Mouse (Mus musculus): Measurements from ENCODE around the gene Dab2ip.

Dab2ip gene

DNA sequence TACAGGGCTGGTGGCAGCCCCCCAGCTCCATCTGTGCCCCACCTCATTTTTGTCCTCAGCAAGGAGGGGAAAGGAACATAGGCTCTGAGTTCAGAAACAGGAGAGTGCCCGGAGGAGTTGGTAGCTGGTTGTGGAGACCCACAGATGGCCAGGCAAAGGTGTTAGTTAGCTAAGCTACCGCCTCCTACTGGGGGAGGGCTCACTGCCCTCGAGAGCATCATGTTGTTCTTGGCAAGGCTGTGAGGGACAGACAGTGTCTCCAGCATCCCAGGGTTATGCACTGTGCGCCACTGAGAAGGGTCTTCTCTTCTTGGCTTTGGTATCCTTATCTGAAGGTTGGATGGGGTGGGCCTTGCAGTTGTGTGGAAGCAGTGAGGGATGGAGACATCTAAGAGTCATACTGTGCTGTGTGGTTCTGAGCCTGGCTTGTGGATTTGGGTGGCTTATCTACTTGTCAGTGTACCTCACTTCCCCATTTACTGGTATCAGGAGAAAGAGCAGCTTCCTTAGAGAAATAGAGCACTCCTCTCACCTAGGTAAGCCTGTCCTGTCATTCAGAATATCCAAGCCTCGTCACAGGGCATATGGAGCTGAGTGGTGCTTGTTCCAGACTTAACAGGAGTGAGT lies 66.4 kb downstream of the Dab2ip start:
- DNase-seq: peak; percentile 89 to 91

GRCm38 (mm10) chr2:35625007-35625380 lies 66.9 kb downstream of the Dab2ip start:
- DNase-seq: no peak

- DNase-seq: peak; percentile 54 to 64
These were observed 67.5 kb downstream of the Dab2ip start for GRCm38 (mm10) chr2:35625526-35625925.

DNA sequence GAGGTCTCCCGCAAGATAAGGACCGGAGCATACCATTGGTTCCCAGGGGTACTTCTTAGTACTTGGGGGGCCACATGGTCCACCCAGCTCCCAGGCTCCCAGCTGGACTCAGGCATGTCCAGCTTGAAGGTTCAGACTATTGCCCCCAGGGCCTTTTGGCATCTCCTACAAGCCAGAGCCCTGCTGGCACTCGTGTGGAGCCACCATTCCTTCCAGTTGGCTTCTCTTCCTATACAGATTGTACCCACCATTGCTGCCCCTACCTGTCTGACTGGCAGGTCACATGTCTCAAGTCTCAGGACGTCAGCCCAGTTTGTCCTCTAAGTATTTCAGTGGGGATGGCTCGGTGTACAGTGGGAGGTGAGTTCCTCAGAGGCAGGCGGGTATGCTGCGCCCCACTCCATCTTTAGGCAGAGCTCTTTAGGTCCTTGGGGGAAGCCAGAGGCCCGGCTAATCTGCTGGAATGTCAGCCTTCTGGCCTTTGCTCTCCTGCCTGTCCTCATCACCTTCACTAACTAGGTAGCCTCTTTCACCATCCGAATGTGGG lies 68.2 kb downstream of the Dab2ip start:
- peak; percentile 81 to 83 for DNase-seq

- DNase-seq: peak; percentile 49 to 57
These were observed 69.3 kb downstream of the Dab2ip start for GRCm38 (mm10) chr2:35627298-35627898.

DNA sequence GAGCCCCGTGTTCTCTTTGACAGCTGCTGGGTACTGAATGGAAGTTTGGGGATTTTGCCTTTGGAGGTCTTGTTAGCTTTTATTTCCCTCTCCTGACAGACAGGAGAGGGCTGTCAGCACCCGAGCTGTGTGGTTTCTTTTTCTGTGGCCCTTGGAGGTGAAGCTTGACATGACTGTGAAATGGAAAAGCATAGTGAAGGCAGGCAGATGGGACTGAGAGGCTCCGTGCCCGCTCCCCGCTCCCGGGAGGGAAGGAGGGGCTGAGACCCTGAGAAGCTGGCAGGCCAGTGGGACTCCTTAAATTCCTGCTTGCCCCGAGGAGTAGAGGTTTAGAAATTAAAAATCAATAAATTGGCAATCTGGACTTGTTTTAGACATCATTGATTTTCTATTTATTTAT lies 70.0 kb downstream of the Dab2ip start:
- peak; percentile 69 to 70 for DNase-seq

DNA sequence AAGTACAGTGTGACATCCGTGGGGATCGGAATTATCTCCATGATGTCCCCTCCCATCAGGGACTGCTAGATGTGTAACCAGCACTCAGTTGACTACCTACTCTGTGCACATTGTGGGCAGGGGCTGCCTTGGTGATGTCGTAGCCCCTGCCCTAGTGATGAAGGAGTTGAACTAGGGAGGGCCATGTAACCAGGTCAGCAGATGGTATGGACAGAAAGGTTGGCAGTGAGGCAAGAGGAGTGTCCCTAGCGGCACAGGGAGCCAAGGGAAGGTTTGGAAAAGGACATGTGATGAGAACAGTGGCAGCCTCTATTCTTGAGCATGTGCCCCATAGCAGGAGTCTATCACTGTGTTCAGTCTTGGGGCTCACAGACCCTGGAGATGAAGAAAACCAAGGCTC lies 70.6 kb downstream of the Dab2ip start:
- peak; percentile 87 for DNase-seq

DNA sequence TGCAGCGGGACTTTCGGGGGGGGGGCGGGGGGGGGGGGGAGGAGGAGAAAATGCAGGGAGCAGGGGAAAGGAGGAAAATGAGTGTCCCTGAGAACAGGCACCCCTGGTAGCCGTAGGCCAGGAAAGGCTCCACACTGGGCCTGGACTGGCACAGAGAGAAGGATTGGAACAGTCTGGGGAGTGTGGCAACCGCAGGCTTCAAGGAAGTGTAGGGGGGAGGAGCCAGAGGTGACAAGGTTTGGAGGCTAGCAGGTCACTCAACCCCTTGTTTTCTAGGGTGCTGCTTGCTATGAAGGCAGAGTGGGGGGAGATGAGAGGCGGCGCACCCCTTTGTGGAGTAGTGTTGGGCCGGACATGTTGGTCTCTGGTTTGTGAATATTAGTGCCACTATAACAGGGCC lies 71.1 kb downstream of the Dab2ip start:
- DNase-seq: peak in 1 of 2 experiments; percentile 44

GRCm38 (mm10) chr2:35633392-35633791 lies 75.3 kb downstream of the Dab2ip start:
- DNase-seq: no peak

GRCm38 (mm10) chr2:35634963-35635362 lies 76.9 kb downstream of the Dab2ip start:
- no peak for DNase-seq

DNA sequence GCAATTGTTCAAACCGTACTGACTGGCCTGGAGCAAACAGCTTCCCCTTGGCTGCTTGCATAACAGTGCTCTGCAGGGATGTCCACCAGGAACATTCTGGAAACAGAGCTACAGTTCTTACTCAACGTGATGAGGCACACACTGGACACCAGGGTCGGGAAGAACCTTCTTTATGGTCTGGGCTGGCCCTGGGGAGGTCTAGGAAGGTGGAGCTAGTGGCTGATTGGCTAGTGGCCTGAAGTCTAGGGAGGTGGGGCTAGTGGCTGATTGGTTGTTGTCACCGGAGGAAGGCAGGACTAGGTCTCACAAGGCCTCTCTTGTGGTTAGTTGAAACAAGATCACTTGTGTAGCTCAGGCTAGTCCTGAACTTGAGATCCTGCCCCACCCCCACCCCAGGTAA lies 77.5 kb downstream of the Dab2ip start:
- peak in 1 of 2 experiments; percentile 55 for DNase-seq

DNA sequence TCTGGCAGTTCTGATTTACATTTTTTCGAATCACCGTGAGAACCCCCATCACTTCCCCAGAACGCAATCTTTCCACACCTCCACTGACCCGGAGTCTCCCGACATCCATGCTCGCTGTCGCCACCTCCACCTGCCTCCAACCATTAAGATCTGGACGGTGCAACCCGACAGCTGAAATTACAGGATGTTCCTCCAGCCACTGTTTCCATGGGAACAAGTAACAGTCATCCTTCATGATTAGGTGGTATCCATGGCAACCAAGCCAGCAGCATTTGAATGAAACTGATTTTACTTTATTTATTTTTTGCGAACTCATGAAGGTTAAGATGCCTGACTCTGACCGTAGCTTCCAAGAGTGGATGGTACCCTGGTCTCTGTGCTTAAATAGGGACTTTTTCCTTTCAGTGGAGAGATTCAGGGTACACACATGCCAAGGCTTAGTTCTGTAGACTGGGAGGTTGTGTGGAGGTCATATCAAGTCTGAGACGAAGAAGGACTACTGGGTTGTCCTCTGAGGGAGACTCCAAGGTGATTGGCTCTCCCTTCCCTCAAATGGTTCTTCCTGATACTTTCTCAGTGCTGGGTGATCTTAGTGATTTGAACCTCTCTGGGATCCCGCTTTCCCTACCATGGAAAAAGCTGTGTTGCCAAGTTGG lies 79.9 kb downstream of the Dab2ip start:
- no peak for DNase-seq

DNA sequence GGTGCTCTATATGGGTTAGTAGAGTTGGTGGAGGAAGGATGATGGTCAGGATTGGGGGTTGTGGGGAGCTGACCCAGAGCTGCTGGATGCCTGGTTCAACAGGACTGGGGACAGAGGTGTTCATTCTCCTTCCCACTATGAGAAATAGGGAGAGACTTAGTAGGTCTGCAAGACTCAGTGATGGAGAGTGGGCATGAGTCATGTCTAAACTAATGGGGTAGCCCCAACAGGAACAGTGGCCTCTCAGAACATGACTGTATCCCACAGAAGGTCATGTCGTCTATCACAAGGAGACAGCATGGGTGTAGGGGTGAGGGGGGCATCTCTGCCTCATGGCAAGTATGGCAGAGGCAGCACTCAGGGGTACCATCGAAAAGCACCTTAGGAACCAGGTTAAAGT lies 81.7 kb downstream of the Dab2ip start:
- no peak for DNase-seq

GRCm38 (mm10) chr2:35640576-35640975 lies 82.5 kb downstream of the Dab2ip start:
- peak; percentile 79 to 86 for DNase-seq

DNA sequence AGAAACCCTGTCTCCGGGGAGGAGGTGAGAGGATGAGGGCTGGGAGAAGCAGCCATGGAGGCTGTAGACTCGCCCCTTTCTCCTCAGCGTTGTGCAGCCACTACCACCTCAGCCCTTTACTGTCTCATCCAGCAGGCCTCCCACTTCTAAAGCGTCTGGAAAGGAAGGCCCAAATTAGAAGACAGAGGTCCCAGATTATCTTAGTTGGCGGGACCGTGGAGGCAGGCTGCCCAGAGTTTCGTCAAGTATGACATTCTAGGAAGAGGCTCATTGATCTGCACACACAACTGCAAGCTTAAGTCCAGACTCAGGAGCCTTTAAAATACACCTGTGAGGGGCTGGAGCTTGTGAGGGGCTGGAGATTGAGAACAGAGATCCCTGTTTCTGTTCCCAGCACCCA lies 84.2 kb downstream of the Dab2ip start:
- no peak for DNase-seq

GRCm38 (mm10) chr2:35646553-35646952 lies 88.5 kb downstream of the Dab2ip start:
- DNase-seq: peak in 1 of 2 experiments; percentile 59

GRCm38 (mm10) chr2:35649708-35650107 lies 91.6 kb downstream of the Dab2ip start:
- peak; percentile 87 to 92 for DNase-seq

- DNase-seq: peak; percentile 79 to 87
These were observed 93.2 kb downstream of the Dab2ip start for GRCm38 (mm10) chr2:35651297-35651731.

- no peak for DNase-seq
These were observed 94.9 kb downstream of the Dab2ip start for GRCm38 (mm10) chr2:35652984-35653383.

- no peak for DNase-seq
These were observed 96.7 kb downstream of the Dab2ip start for GRCm38 (mm10) chr2:35654795-35655194.

DNA sequence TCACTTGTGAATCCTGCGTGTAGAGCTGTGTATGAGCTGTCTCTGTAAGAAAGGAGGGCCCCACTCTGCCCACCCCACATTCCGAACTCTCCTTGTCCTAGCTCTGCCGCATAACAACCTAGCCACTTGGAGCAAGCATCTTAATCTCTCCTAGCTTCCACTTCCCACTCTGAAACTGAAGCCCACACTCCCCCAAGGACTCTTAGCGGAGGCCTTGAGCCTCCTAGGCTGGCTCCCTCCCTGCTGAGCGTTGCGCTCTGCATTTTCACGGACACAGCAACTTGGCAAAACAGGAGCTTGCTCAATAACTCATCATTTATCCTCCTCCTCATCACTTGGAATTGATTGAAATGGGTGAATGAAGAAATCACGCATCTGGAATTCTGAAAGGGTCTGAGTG lies 97.9 kb downstream of the Dab2ip start:
- DNase-seq: no peak

- DNase-seq: no peak
These were observed 100.2 kb downstream of the Dab2ip start for GRCm38 (mm10) chr2:35658311-35658710.

GRCm38 (mm10) chr2:35659578-35660194 lies 101.6 kb downstream of the Dab2ip start:
- no peak for DNase-seq

Data from cerebellum, postnatal 25 days (tissue).